Mouse (Mus musculus) hindbrain, embryonic 16.5 days (tissue): ENCODE results near the gene Kdm4a. TPM values are rescaled to one million over a fixed set of nuclear protein-coding genes. Genes with fewer than 3 reads are reported as not detected.

Source experiments
- ATAC-seq: fragments of 200-750 bp; cut with Nextera tagmentation; 2 replicates; pipeline ENCODE4 v1.8.0; 2017; ENCODE audit warnings: moderate TSS enrichment, moderate library complexity
- H3K27ac ChIP-seq: fragments of 300-500 bp; sonication (generic); 2 replicates; pipeline ENCODE4 v1.5.1; 2014; ENCODE audit warnings: low read depth, mild to moderate bottlenecking, control low read depth, low read length, moderate library complexity
- H3K27me3 ChIP-seq: fragments of 300-500 bp; sonication (generic); replicated peaks from 2 replicates; pipeline ENCODE4 v1.6.1; 2014; ENCODE audit warnings: low read length; ENCODE audit not compliant: control insufficient read depth, insufficient read depth
- H3K36me3 ChIP-seq: fragments of 300-500 bp; sonication (generic); 2 replicates; pipeline ENCODE4 v1.6.1; 2014; ENCODE audit warnings: mild to moderate bottlenecking, low read length, moderate library complexity, mixed read lengths; ENCODE audit not compliant: control insufficient read depth, insufficient read depth
- H3K4me1 ChIP-seq: fragments of 300-500 bp; sonication (generic); 2 replicates; pipeline ENCODE4 v1.6.1; 2014; ENCODE audit warnings: low read depth, low read length; ENCODE audit not compliant: control insufficient read depth, insufficient read depth
- H3K4me2 ChIP-seq: fragments of 300-500 bp; sonication (generic); 2 replicates; pipeline ENCODE4 v1.6.1; 2014; ENCODE audit warnings: mild to moderate bottlenecking, low read length, control low read depth, moderate library complexity
- H3K4me3 ChIP-seq: fragments of 300-500 bp; sonication (generic); 2 replicates; pipeline ENCODE4 v1.5.1; 2014; ENCODE audit warnings: mild to moderate bottlenecking, low read length, control low read depth, moderate library complexity
- H3K9ac ChIP-seq: fragments of 300-500 bp; sonication (generic); 2 replicates; pipeline ENCODE4 v1.6.1; 2014; ENCODE audit warnings: low read depth, mild to moderate bottlenecking, control low read depth, low read length, moderate library complexity
- H3K9me3 ChIP-seq: fragments of 300-500 bp; sonication (generic); 2 replicates; pipeline ENCODE4 v1.6.1; 2014; ENCODE audit warnings: mild to moderate bottlenecking, low read length, moderate library complexity; ENCODE audit not compliant: control insufficient read depth
- WGBS: fragments of 180-500 bp; shearing (Covaris S2); extraction: QIAGEN DNeasy Blood & Tissue Kit; methylation state at CpG from one replicate; pipeline ENCODE4 v1.1.7; 2014; 5-methylcytosine and 5-hydroxymethylcytosine counted together
- polyA plus RNA-seq: library from polyadenylated mRNA; unstranded; fragments of >200 nt; fragmentation: Nextera tagmentation; extraction: Ambion mirVana; gene quantifications from 2 replicates; pipeline ENCODE4 v1.2.1, GENCODE M21; 2015

Kdm4a gene
- polyA plus RNA-seq, 1 experiment from 2014 or later = 38.5 TPM

GRCm38 (mm10) chr4:118171006-118171405, 8.8 kb downstream of the Kdm4a start:
- Histone ChIP-seq H3K36me3 (peaks cover 84% of the 10 kb centered on the region), H3K4me1 (no peaks in the 10 kb centered on the region), H3K27ac (no peak overlapping the region), H3K9me3 (no peaks in the 10 kb centered on the region), H3K4me2 (no peak overlapping the region), H3K27me3 (no peaks in the 10 kb centered on the region), H3K4me3 (no peak overlapping the region), H3K9ac (no peak overlapping the region)
- ATAC-seq = no peak
- WGBS = 89% methylated on average over 9 of the region's 9 CpGs

- H3K4me1 ChIP-seq = no peaks in the 10 kb centered on the region
- no peak overlapping the region for H3K27ac ChIP-seq
- peaks cover 71% of the 10 kb centered on the region for H3K36me3 ChIP-seq
- WGBS = 93% methylated on average over 12 of the region's 12 CpGs
- H3K4me3 ChIP-seq = no peak overlapping the region
- no peak overlapping the region for H3K9ac ChIP-seq
- H3K4me2 ChIP-seq = no peak overlapping the region
- H3K27me3 ChIP-seq = no peaks in the 10 kb centered on the region
- no peaks in the 10 kb centered on the region for H3K9me3 ChIP-seq
- no peak for ATAC-seq
Observed at GRCm38 (mm10) chr4:118162123-118162522, 17.7 kb downstream of the Kdm4a start.

GRCm38 (mm10) chr4:118157666-118158065, 22.2 kb downstream of the Kdm4a start:
- no peak overlapping the region for H3K27ac ChIP-seq
- no peak overlapping the region for H3K9ac ChIP-seq
- ATAC-seq = no peak
- H3K27me3 ChIP-seq = no peaks in the 10 kb centered on the region
- H3K36me3 ChIP-seq = peaks cover 53% of the 10 kb centered on the region
- H3K4me3 ChIP-seq = no peak overlapping the region
- H3K4me2 ChIP-seq = no peak overlapping the region
- H3K4me1 ChIP-seq = no peaks in the 10 kb centered on the region
- H3K9me3 ChIP-seq = no peaks in the 10 kb centered on the region
- WGBS = 96% methylated on average over 3 of the region's 3 CpGs

GRCm38 (mm10) chr4:118156559-118156958, 23.3 kb downstream of the Kdm4a start:
- 68% methylated on average over 15 of the region's 15 CpGs for WGBS
- Histone ChIP-seq H3K4me3 (no peak overlapping the region), H3K9me3 (no peaks in the 10 kb centered on the region), H3K4me2 (no peak overlapping the region), H3K27me3 (no peaks in the 10 kb centered on the region), H3K36me3 (peaks cover 51% of the 10 kb centered on the region), H3K4me1 (no peaks in the 10 kb centered on the region), H3K9ac (no peak overlapping the region), H3K27ac (no peak overlapping the region)
- ATAC-seq = peak; percentile 64; the same call in 1 of the 2 replicates

GRCm38 (mm10) chr4:118154889-118155288, 25.0 kb downstream of the Kdm4a start:
- no peak for ATAC-seq
- Histone ChIP-seq H3K4me2 (no peak overlapping the region), H3K4me3 (no peak overlapping the region), H3K9me3 (no peaks in the 10 kb centered on the region), H3K9ac (no peak overlapping the region), H3K4me1 (no peaks in the 10 kb centered on the region), H3K27me3 (no peaks in the 10 kb centered on the region), H3K27ac (no peak overlapping the region), H3K36me3 (peaks cover 44% of the 10 kb centered on the region)
- WGBS = 92% methylated on average over 5 of the region's 5 CpGs

- Histone ChIP-seq H3K9me3 (no peaks in the 10 kb centered on the region), H3K36me3 (peaks cover 52% of the 10 kb centered on the region), H3K4me2 (no peak overlapping the region), H3K27ac (no peak overlapping the region), H3K27me3 (no peaks in the 10 kb centered on the region), H3K4me3 (no peak overlapping the region), H3K9ac (no peak overlapping the region), H3K4me1 (no peaks in the 10 kb centered on the region; the same call in 1 of the 2 replicates)
- no peak for ATAC-seq
- WGBS = 86% methylated on average over 17 of the region's 17 CpGs
Observed at GRCm38 (mm10) chr4:118152020-118152785, 27.6 kb downstream of the Kdm4a start.

- H3K4me3 ChIP-seq = no peak overlapping the region
- H3K4me1 ChIP-seq = no peaks in the 10 kb centered on the region; the same call in 1 of the 2 replicates
- no peaks in the 10 kb centered on the region for H3K27me3 ChIP-seq
- H3K9me3 ChIP-seq = no peaks in the 10 kb centered on the region
- no peak overlapping the region for H3K27ac ChIP-seq
- no peak overlapping the region for H3K9ac ChIP-seq
- peaks cover 65% of the 10 kb centered on the region for H3K36me3 ChIP-seq
- no peak for ATAC-seq
- H3K4me2 ChIP-seq = no peak overlapping the region
- 92% methylated on average over 7 of the region's 7 CpGs for WGBS
Observed at GRCm38 (mm10) chr4:118150804-118151203, 29.0 kb downstream of the Kdm4a start.

GRCm38 (mm10) chr4:118149956-118150680, 29.7 kb downstream of the Kdm4a start:
- no peaks in the 10 kb centered on the region; the same call in 1 of the 2 replicates for H3K4me1 ChIP-seq
- ATAC-seq = peak; percentile 27; the same call in 1 of the 2 replicates
- H3K9ac ChIP-seq = no peak overlapping the region
- peaks cover 68% of the 10 kb centered on the region for H3K36me3 ChIP-seq
- 79% methylated on average over 14 of the region's 14 CpGs for WGBS
- H3K4me2 ChIP-seq = no peak overlapping the region
- no peaks in the 10 kb centered on the region for H3K27me3 ChIP-seq
- H3K9me3 ChIP-seq = no peaks in the 10 kb centered on the region
- no peak overlapping the region for H3K4me3 ChIP-seq
- H3K27ac ChIP-seq = no peak overlapping the region

- H3K27ac ChIP-seq = no peak overlapping the region
- H3K4me1 ChIP-seq = no peaks in the 10 kb centered on the region; the same call in 1 of the 2 replicates
- no peak overlapping the region for H3K4me3 ChIP-seq
- no peaks in the 10 kb centered on the region for H3K27me3 ChIP-seq
- peaks cover 70% of the 10 kb centered on the region for H3K36me3 ChIP-seq
- H3K9ac ChIP-seq = no peak overlapping the region
- no peak overlapping the region for H3K4me2 ChIP-seq
- 88% methylated on average over 10 of the region's 10 CpGs for WGBS
- no peaks in the 10 kb centered on the region for H3K9me3 ChIP-seq
- ATAC-seq = no peak
Observed at GRCm38 (mm10) chr4:118149055-118149576, 30.7 kb downstream of the Kdm4a start.
